ENCODE assay signal across 28 mouse cellular contexts in the genomic region with DNA sequence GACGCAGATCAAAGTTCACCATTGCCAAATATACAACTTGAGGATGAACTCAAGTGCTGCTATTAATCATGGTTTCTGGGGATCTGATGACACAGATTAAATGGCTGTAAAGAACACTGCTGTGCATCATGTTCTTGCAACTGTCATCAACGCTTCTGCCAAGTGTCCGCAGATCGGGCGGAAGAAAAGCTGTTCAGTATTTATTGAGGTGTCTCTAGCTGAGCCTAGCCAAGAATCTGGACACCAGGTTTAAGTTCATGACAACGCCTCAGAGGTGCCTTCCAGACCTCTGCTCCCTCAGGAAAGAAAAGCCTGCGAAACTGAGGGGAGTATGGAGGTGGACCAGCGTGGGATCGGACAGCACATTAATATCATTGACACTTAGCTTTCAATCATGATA. TPM values are rescaled to one million over a fixed set of nuclear protein-coding genes. Genes with fewer than 3 reads are reported as not detected.
"Had no signal": no experiment of that assay in that cellular context is flagged by ENCODE, and none has a peak within 500 bp of the region (broad histone marks: within the 10 kb centered on the region; RNA-seq: fewer than 3 reads in every experiment).

No protein-coding gene starts in this region.

- H3K27me3 ChIP-seq: heart, embryonic 13.5 days; heart, embryonic 15.5 days; hindbrain, embryonic 12.5 days; hindbrain, embryonic 15.5 days; intestine, embryonic 15.5 days; limb, embryonic 12.5 days; liver, embryonic 13.5 days had no signal

- H3K4me1 ChIP-seq: heart, embryonic 15.5 days; hindbrain, embryonic 12.5 days; hindbrain, embryonic 15.5 days; intestine, embryonic 15.5 days; liver, embryonic 13.5 days had no signal

- DNase-seq: gastrocnemius, adult 2 months; gastrocnemius, postnatal 10 days; gastrocnemius, postnatal 25 days; heart, adult 2 months; heart, postnatal 14 days; heart, postnatal 4 days; kidney, adult 18-20 months; kidney, adult 8-10 months; kidney, postnatal 10 days; kidney, postnatal 25 days; kidney, postnatal 4 days; liver; liver, embryonic 13.5 days had no signal

- H3K4me3 ChIP-seq: gastrocnemius, adult 2 months; heart, adult 2 months; heart, embryonic 13.5 days; heart, embryonic 15.5 days; hindbrain, embryonic 10.5 days; hindbrain, embryonic 12.5 days; hindbrain, embryonic 15.5 days; intestine, embryonic 15.5 days; layer of hippocampus, adult 2 months; left cerebral cortex, adult 2 months; limb, embryonic 10.5 days; limb, embryonic 12.5 days; liver, embryonic 13.5 days had no signal

- H3K4me2 ChIP-seq: heart, embryonic 11.5 days; heart, embryonic 13.5 days; heart, embryonic 15.5 days; hindbrain, embryonic 12.5 days; hindbrain, embryonic 15.5 days; intestine, embryonic 15.5 days; limb, embryonic 12.5 days; liver, embryonic 11.5 days; liver, embryonic 13.5 days had no signal

- H3K36me3 ChIP-seq: heart, embryonic 15.5 days; hindbrain, embryonic 10.5 days; hindbrain, embryonic 12.5 days; hindbrain, embryonic 15.5 days; intestine, embryonic 15.5 days; limb, embryonic 10.5 days; limb, embryonic 12.5 days; liver, embryonic 13.5 days had no signal

- ATAC-seq: inflammation-experienced regulatory T-cells, adult 6 months; intestine, embryonic 15.5 days; intestine, postnatal 0 days had no signal

- H3K9me3 ChIP-seq: heart, embryonic 15.5 days; hindbrain, embryonic 10.5 days; hindbrain, embryonic 12.5 days; hindbrain, embryonic 15.5 days; intestine, embryonic 15.5 days; limb, embryonic 10.5 days; limb, embryonic 12.5 days; liver, embryonic 13.5 days had no signal

- H3K9ac ChIP-seq: heart, embryonic 13.5 days; heart, embryonic 15.5 days; hindbrain, embryonic 12.5 days; hindbrain, embryonic 15.5 days; intestine, embryonic 15.5 days; limb, embryonic 12.5 days; liver, embryonic 13.5 days had no signal

- H3K27ac ChIP-seq: gastrocnemius, adult 2 months; heart, adult 2 months; heart, embryonic 13.5 days; heart, embryonic 15.5 days; hindbrain, embryonic 10.5 days; hindbrain, embryonic 12.5 days; hindbrain, embryonic 15.5 days; intestine, embryonic 15.5 days; layer of hippocampus, adult 2 months; left cerebral cortex, adult 2 months; limb, embryonic 10.5 days; limb, embryonic 12.5 days; liver, embryonic 13.5 days had no signal

RNA-seq across cellular contexts. Expression of gene Tbx18, which starts 44.1 kb away (rescaled TPM):
- total RNA-seq: granulocyte monocyte progenitor cell, adult 5-6 weeks had no signal
- polyA plus RNA-seq: inflammation-experienced regulatory T-cells, adult 6 months had no signal
